Mouse (Mus musculus) stomach, postnatal 0 days (tissue): ENCODE results near the gene Csta1. TPM values are rescaled to one million over a fixed set of nuclear protein-coding genes. Genes with fewer than 3 reads are reported as not detected.
A peak's percentile ranks its signal among the peaks of the same experiment; 100 is the strongest.

Source experiments
- ATAC-seq: fragments of 200-750 bp; cut with Nextera tagmentation; 2 replicates; pipeline ENCODE4 v1.8.0; 2017; ENCODE audit not compliant: low FRiP score, low TSS enrichment
- DNase-seq: peaks from one replicate; pipeline ENCODE4 v3.0.0-alpha.2; 2016; ENCODE audit warnings: low spot score
- H3K27ac ChIP-seq: fragments of 300-500 bp; sonication (generic); replicated peaks from 2 replicates; pipeline ENCODE4 v1.5.1; 2014; ENCODE audit warnings: mild to moderate bottlenecking, control low read depth
- H3K27me3 ChIP-seq: fragments of 300-500 bp; sonication (generic); 2 replicates; pipeline ENCODE4 v1.6.1; 2014; ENCODE audit warnings: low read length; ENCODE audit not compliant: control insufficient read depth, insufficient read depth
- H3K36me3 ChIP-seq: fragments of 300-500 bp; sonication (generic); 2 replicates; pipeline ENCODE4 v1.6.1; 2014; ENCODE audit warnings: low read length, mixed read lengths; ENCODE audit not compliant: control insufficient read depth, insufficient read depth
- H3K4me1 ChIP-seq: fragments of 300-500 bp; sonication (generic); replicated peaks from 2 replicates; pipeline ENCODE4 v1.6.1; 2014; ENCODE audit warnings: antibody characterized with exemption; ENCODE audit not compliant: control insufficient read depth, insufficient read depth
- H3K4me2 ChIP-seq: fragments of 300-500 bp; sonication (generic); replicated peaks from 2 replicates; pipeline ENCODE4 v1.6.1; 2014; ENCODE audit warnings: low read depth, mild to moderate bottlenecking, control low read depth, moderate library complexity
- H3K4me3 ChIP-seq: fragments of 300-500 bp; sonication (generic); 2 replicates; pipeline ENCODE4 v1.5.1; 2014; ENCODE audit warnings: low read depth, low read length, control low read depth
- H3K9ac ChIP-seq: fragments of 300-500 bp; sonication (generic); 2 replicates; pipeline ENCODE4 v1.6.1; 2014; ENCODE audit warnings: mild to moderate bottlenecking, low read length, control low read depth, mixed read lengths
- H3K9me3 ChIP-seq: fragments of 300-500 bp; sonication (generic); 2 replicates; pipeline ENCODE4 v1.6.1; 2016; ENCODE audit warnings: low read length; ENCODE audit not compliant: control insufficient read depth
- CTCF ChIP-seq: IDR thresholded peaks from 2 replicates; pipeline ENCODE4 v1.5.1; 2016; ENCODE audit warnings: antibody characterized with exemption, low read depth, mild to moderate bottlenecking, moderate library complexity
- EP300 ChIP-seq: optimal IDR thresholded peaks from 2 replicates; pipeline ENCODE3; 2016; ENCODE audit warnings: antibody characterized with exemption
- WGBS: fragments of 180-500 bp; shearing (Covaris S2); extraction: QIAGEN DNeasy Blood & Tissue Kit; methylation state at CpG from one replicate; pipeline ENCODE4 v1.1.7; 2014; 5-methylcytosine and 5-hydroxymethylcytosine counted together
- polyA plus RNA-seq: library from polyadenylated mRNA; unstranded; fragments of >200 nt; fragmentation: Nextera tagmentation; extraction: Ambion mirVana; gene quantifications from 2 replicates; pipeline ENCODE4 v1.2.1, GENCODE M21; 2015

Csta1 gene
- polyA plus RNA-seq, 1 experiment from 2014 or later: 107 TPM

DNA sequence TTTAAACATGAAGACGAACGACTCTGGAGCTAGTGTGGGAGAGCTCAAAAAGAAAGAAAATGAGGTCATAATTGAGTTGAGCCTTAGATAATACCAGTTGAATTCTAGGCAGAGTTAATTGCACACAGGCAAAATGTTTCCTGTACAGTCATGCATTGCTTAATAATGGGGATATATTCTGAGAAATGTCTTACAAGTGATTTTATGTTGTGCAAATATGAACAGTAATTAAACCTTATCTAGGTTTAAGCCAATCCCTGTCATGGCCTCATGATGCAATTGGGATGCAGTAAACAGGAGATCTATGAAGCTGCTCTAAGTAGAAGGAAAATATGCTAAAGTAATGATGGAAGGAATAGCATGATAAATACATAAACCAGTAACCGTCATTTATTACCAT lies 56.3 kb downstream of the Csta1 start:
- H3K9ac ChIP-seq: no peak overlapping the region
- no peaks in the 10 kb centered on the region for H3K4me1 ChIP-seq
- DNase-seq (no peak), ATAC-seq (peak; percentile 25)
- no peaks in the 10 kb centered on the region for H3K36me3 ChIP-seq
- H3K4me2 ChIP-seq: no peak overlapping the region
- H3K4me3 ChIP-seq: no peak overlapping the region
- 83% methylated on average over 3 of the region's 3 CpGs for WGBS
- H3K27ac ChIP-seq: peak overlapping the region; percentile 63
- no peaks in the 10 kb centered on the region for H3K27me3 ChIP-seq
- TF ChIP-seq CTCF (no peak), EP300 (no peak)
- H3K9me3 ChIP-seq: no peaks in the 10 kb centered on the region

DNA sequence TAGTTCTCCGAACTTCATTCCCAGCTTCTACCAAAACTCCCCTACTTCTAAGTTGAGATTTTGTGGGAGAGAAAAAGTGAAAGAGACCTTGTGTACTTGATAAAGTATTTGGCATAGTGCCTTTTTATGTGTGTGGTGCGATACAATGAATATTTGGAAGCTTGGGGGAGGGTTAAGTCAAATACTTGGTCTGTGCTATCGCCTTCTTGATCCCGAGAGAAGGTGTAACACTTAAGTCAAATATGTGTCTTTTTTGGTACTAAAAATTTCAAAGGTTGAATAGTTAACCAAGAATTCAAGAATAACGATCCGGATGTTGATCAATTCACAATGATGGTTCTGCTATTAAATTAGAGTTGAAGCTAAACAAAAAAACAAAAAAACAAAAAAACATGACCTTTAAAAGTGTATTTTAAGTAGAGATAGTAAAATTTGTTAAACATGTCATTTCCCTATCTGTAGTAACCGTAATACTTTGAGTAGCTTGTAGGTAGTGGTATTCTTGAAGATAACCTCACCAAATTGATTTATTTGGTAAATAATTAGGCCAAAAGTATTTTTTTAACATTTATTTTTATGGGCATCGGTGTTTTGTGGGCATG lies 58.5 kb downstream of the Csta1 start:
- DNase-seq (no peak), ATAC-seq (no peak)
- Histone ChIP-seq H3K4me3 (peak overlapping the region; percentile 75), H3K36me3 (no peaks in the 10 kb centered on the region), H3K27ac (peak overlapping the region; percentile 99), H3K4me2 (peak overlapping the region; percentile 84), H3K9me3 (no peaks in the 10 kb centered on the region), H3K4me1 (no peaks in the 10 kb centered on the region), H3K9ac (peak overlapping the region; percentile 85), H3K27me3 (no peaks in the 10 kb centered on the region)
- WGBS: 25% methylated on average over 8 of the region's 8 CpGs
- TF ChIP-seq EP300: no peak
- no peak for TF ChIP-seq CTCF

DNA sequence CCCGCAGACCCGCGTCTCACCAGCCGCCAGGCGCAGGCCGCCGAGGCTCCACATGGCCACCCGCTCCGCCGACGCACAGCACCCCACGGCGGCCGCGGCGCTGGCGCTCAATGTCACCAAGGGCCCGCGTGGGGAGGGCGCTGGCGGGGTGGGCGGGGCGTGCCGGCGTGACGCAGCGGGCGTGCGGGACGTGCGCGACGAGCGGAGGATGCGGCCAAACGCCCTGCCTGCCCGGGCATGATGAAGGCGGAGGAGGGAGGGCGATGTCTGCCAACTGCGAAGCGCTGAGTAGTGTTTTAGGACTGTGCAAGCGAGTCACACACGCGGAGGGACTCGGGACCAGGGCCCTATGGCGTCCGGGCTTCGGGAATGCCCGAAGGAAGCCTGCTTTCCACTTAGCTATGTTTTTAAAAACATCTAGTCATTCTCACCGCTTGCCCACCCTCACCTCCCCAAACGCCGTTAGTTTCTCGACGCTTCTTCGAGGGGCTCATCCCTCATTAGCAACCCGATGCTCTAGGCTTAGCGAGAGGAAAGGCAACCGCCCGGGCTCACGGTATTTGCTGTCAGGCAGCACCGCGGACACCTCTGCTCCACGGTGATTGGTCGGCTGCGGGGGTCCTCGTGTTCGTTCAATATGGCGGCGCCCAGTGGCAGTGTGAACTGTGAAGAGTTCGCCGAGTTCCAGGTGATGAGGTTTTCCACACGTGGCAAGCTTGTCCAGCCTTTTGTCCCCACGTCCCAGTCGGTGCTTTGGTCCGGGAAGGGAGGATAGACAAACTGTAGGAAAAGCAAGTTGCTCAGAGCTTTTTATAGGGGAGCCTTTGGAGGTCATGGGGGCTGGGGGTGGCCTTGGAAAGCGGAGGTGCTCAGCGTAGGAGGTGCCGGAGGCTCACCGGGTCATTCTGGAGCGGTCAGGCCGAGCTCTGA lies 59.3 kb downstream of the Csta1 start, which contains the start of the genes Fam162a and Ccdc58:
Gene Fam162a (minus strand): TSS at position 145 of the 930 bp plus-strand sequence.
Gene Ccdc58 (plus strand): TSS at position 236 of the 930 bp plus-strand sequence.
- peak; percentile 93 for ATAC-seq

DNA sequence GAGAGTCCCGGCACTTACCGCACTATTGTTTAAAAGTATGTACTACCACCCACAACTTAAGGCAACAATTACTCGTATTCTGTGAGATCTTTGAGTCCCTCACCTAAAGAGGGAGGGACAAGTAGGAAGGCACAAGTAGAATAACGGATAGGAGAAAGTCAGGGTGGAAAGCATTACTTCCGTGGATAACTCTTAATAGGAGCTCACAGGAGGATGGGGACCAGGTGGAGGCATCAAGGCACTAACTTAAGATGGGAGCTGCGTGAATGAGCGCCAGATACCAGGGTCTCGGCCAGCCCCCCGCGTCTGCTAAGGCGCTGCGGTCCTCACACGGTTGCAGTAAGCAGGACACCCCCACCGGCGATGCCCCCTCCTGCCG lies 60.0 kb downstream of the Csta1 start:
- Histone ChIP-seq H3K4me2 (peak overlapping the region; percentile 84), H3K9ac (peak overlapping the region; percentile 85), H3K4me3 (peak overlapping the region; percentile 75), H3K27ac (peak overlapping the region; percentile 99), H3K36me3 (no peaks in the 10 kb centered on the region), H3K27me3 (no peaks in the 10 kb centered on the region), H3K4me1 (no peaks in the 10 kb centered on the region), H3K9me3 (no peaks in the 10 kb centered on the region)
- DNase-seq: no peak
- TF ChIP-seq EP300 (no peak), CTCF (no peak)
- ATAC-seq: no peak
- WGBS: under 1% methylated on average over 16 of the region's 16 CpGs

More for the DNA sequence above, 59.3 kb downstream of the Csta1 start, which contains the start of the genes Fam162a and Ccdc58:
- no peaks in the 10 kb centered on the region for H3K27me3 ChIP-seq
- TF ChIP-seq CTCF: peak; percentile 11; the same call in 1 of the 2 replicates
- TF ChIP-seq EP300: no peak
- H3K27ac ChIP-seq: peak within 1 kb of the TSS; percentile 99
- peak; percentile 93 for DNase-seq
- under 1% methylated on average over 78 of the region's 81 CpGs for WGBS
- no peaks in the 10 kb centered on the region for H3K36me3 ChIP-seq
- H3K4me2 ChIP-seq: peak within 1 kb of the TSS; percentile 84
- H3K9me3 ChIP-seq: no peaks in the 10 kb centered on the region
- no peaks in the 10 kb centered on the region for H3K4me1 ChIP-seq
- H3K4me3 ChIP-seq: peak within 1 kb of the TSS; percentile 75
- peak within 1 kb of the TSS; percentile 85 for H3K9ac ChIP-seq

Other genes with a start within 250 kb of the Csta1 start
- gene Parp9, start 192.8 kb downstream of the Csta1 start, polyA plus RNA-seq: 9.5 and 9.8 TPM in 2 replicates
- 4.4 and 4.9 TPM in 2 replicates for gene Dtx3l, start 192.1 kb downstream of the Csta1 start, polyA plus RNA-seq
- 19.5 and 20.3 TPM in 2 replicates for gene Kpna1, start 152.5 kb downstream of the Csta1 start, polyA plus RNA-seq
- gene Wdr5b, start 90.1 kb downstream of the Csta1 start, polyA plus RNA-seq: 5.1 TPM in 2 replicates
- 416 and 424 TPM in 2 replicates for gene Fam162a, start 59.6 kb downstream of the Csta1 start, polyA plus RNA-seq
- gene Ccdc58, start 59.6 kb downstream of the Csta1 start, polyA plus RNA-seq: 49.8 and 52.1 TPM in 2 replicates
- 0.82 and 1.8 TPM in 2 replicates for gene Stfa2l1, start 25.6 kb upstream of the Csta1 start, polyA plus RNA-seq
- 2.7 and 3.8 TPM in 2 replicates for gene Gm5483, start 53.0 kb upstream of the Csta1 start, polyA plus RNA-seq
- 0.44 TPM in 1 of 2 replicates, not detected in the other for gene Gm5416, start 79.2 kb upstream of the Csta1 start, polyA plus RNA-seq
- gene 2010005H15Rik, start 90.2 kb upstream of the Csta1 start, polyA plus RNA-seq: 1.5 and 1.7 TPM in 2 replicates
- 37.1 and 38.6 TPM in 2 replicates for gene Stfa1, start 145.7 kb upstream of the Csta1 start, polyA plus RNA-seq
- 3.8 and 4.6 TPM in 2 replicates for gene BC117090, start 203.1 kb upstream of the Csta1 start, polyA plus RNA-seq
- gene BC100530, start 236.5 kb upstream of the Csta1 start, polyA plus RNA-seq: 275 and 321 TPM in 2 replicates